Mouse (Mus musculus): ENCODE measurements around the gene Rad51b.

DNA sequence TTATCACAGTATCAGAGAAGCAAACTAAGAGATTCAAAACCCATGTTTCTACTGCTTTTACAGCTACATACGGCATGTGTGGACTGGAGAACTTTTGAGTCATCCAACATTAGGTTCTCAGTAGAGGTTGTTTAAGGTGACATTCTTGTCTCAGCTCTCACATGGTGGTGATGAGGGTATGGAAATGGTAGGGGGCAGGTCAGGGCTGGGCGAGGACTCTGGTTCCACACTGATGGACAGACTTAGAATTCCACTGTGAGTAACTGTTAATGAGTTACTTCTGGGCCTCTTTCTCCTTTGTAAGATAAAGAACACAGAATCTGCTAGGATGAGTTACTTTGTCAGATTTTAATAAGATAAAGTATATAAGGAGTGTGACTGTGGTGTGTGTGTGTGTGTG lies 36.9 kb upstream of the Rad51b start:
- TF ChIP-seq CTCF (IDR thresholded peaks at IDR 0.05) (no peak), POLR2A (IDR thresholded peaks at IDR 0.05; ENCODE audit: insufficient read depth, low read depth, low read length) (no peak)

Data from heart, adult 2 months (tissue).